8 mouse cellular contexts compared by ENCODE assay signal in genomic region chr16:5049182-5049773, GRCm38 (mm10). TPM values are rescaled to one million over a fixed set of nuclear protein-coding genes. Genes with fewer than 3 reads are reported as not detected.
A peak's percentile ranks its signal among the peaks of the same experiment; 100 is the strongest.
DNase-seq lines count a peak whose midpoint lies in the region; ATAC-seq and TF ChIP-seq lines count a peak whose summit lies in the region.

No protein-coding gene starts in this region.

- H3K36me3 ChIP-seq in kidney, adult 2 months (ENCODE audit: control insufficient read depth, insufficient read depth, low read length) = peaks cover 4% of the 10 kb centered on the region
- peaks cover 22% of the 10 kb centered on the region for H3K36me3 ChIP-seq in lung, embryonic 16.5 days (ENCODE audit: control insufficient read depth, insufficient read depth, low read length)
- H3K36me3 ChIP-seq in stomach, postnatal 0 days (ENCODE audit: control insufficient read depth, insufficient read depth, low read length) = peaks cover 9% of the 10 kb centered on the region

- H3K4me1 ChIP-seq in kidney, adult 2 months (ENCODE audit: control insufficient read depth, insufficient read depth, low read length) = peaks cover 5% of the 10 kb centered on the region; the same call in 1 of the 2 replicates
- peaks cover 19% of the 10 kb centered on the region for H3K4me1 ChIP-seq in lung, embryonic 16.5 days (replicated peaks; ENCODE audit: control insufficient read depth, insufficient read depth, low read length)
- no peaks in the 10 kb centered on the region for H3K4me1 ChIP-seq in stomach, postnatal 0 days (replicated peaks; ENCODE audit: control insufficient read depth, insufficient read depth)

- H3K4me3 ChIP-seq in kidney, adult 2 months (ENCODE audit: insufficient read depth, low read depth, low read length) = peak overlapping the region; percentile 76
- peak overlapping the region; percentile 81 for H3K4me3 ChIP-seq in lung, embryonic 16.5 days (ENCODE audit: low read length)
- peak overlapping the region; percentile 90 for H3K4me3 ChIP-seq in stomach, postnatal 0 days (ENCODE audit: low read depth, low read length)

- TF ChIP-seq POLR2A in kidney, adult 2 months (IDR thresholded peaks at IDR 0.05; ENCODE audit: low read depth, low read length) = no peak

- H3K27me3 ChIP-seq in kidney, adult 2 months (replicated peaks; ENCODE audit: control insufficient read depth, insufficient read depth, low read length) = no peaks in the 10 kb centered on the region
- no peaks in the 10 kb centered on the region for H3K27me3 ChIP-seq in lung, embryonic 16.5 days (ENCODE audit: control insufficient read depth, insufficient read depth, low read depth, low read length)
- no peaks in the 10 kb centered on the region for H3K27me3 ChIP-seq in stomach, postnatal 0 days (ENCODE audit: control insufficient read depth, insufficient read depth, low read length)

- under 1% methylated on average over 38 of the region's 38 CpGs for WGBS in kidney, adult 2 months
- WGBS in lung, embryonic 16.5 days = under 1% methylated on average over 38 of the region's 38 CpGs
- 1% methylated on average over 38 of the region's 38 CpGs for WGBS in stomach, postnatal 0 days

- H3K4me2 ChIP-seq in lung, embryonic 16.5 days (ENCODE audit: low read depth, low read length) = peak overlapping the region; percentile 65
- peak overlapping the region; percentile 78 for H3K4me2 ChIP-seq in stomach, postnatal 0 days (replicated peaks; ENCODE audit: low read depth)

- H3K9me3 ChIP-seq in lung, embryonic 16.5 days (ENCODE audit: control insufficient read depth, low read length) = no peaks in the 10 kb centered on the region
- no peaks in the 10 kb centered on the region for H3K9me3 ChIP-seq in stomach, postnatal 0 days (ENCODE audit: control insufficient read depth, low read length)

- no peak for DNase-seq in kidney, adult 2 months
- no peak for DNase-seq in kidney, postnatal 4 days
- DNase-seq in R1 (ENCODE audit: low read depth, low spot score) = peak; percentile 4
- no peak for DNase-seq in stomach, postnatal 0 days (ENCODE audit: low spot score)
- no peak for DNase-seq in urinary bladder, postnatal 14 days (ENCODE audit: low spot score)
- DNase-seq in urinary bladder, postnatal 10 days (ENCODE audit: low spot score) = no peak

- TF ChIP-seq CTCF in kidney, adult 2 months (conservative IDR thresholded peaks at IDR 0.05; ENCODE audit: insufficient read depth, insufficient read length, low read depth, low read length) = no peak
- no peak for TF ChIP-seq CTCF in stomach, postnatal 0 days (IDR thresholded peaks at IDR 0.05; ENCODE audit: low read depth)

- no peak for TF ChIP-seq EP300 in stomach, postnatal 0 days (optimal IDR thresholded peaks at IDR 0.05)

- peak; percentile 44 for ATAC-seq in granulocyte monocyte progenitor cell, adult 5-6 weeks (replicated peaks; ENCODE audit: poor library complexity, severe bottlenecking)
- peak; percentile 45 for ATAC-seq in lung, embryonic 16.5 days (ENCODE audit: low read depth)
- peak; percentile 58 for ATAC-seq in stomach, postnatal 0 days (ENCODE audit: low FRiP score, low TSS enrichment)

- peak overlapping the region; percentile 82 for H3K27ac ChIP-seq in kidney, adult 2 months (ENCODE audit: insufficient read depth, low read depth, low read length)
- peak overlapping the region; percentile 78 for H3K27ac ChIP-seq in lung, embryonic 16.5 days (ENCODE audit: low read length)
- H3K27ac ChIP-seq in stomach, postnatal 0 days (replicated peaks) = peak overlapping the region; percentile 95

- peak overlapping the region; percentile 95 for H3K9ac ChIP-seq in lung, embryonic 16.5 days (ENCODE audit: low read length)
- H3K9ac ChIP-seq in stomach, postnatal 0 days (ENCODE audit: low read length) = peak overlapping the region; percentile 96

RNA-seq across cellular contexts. Expression of gene Glyr1, which starts 0.4 kb away (rescaled TPM):
- 76.1 and 85.6 TPM in 2 replicates for polyA plus RNA-seq in kidney, adult 2 months (2012; rRNA removed)
- total RNA-seq in granulocyte monocyte progenitor cell, adult 5-6 weeks (2014; fragmentation: Nextera tagmentation) = 96.9 and 97.4 TPM in 2 replicates
- 103 and 105 TPM in 2 replicates for total RNA-seq in granulocyte monocyte progenitor cell, adult 5-6 weeks (2017)
- polyA plus RNA-seq in lung, embryonic 16.5 days (2015; fragmentation: Nextera tagmentation; extraction: Ambion mirVana) = 145 and 150 TPM in 2 replicates
- 64.8 and 65.2 TPM in 2 replicates for polyA plus RNA-seq in stomach, postnatal 0 days (2015; fragmentation: Nextera tagmentation; extraction: Ambion mirVana)

RNA-seq across cellular contexts. Expression of gene Ubn1, which starts 0.6 kb away (rescaled TPM):
- 22.9 and 28.7 TPM in 2 replicates for polyA plus RNA-seq in kidney, adult 2 months (2012; rRNA removed)
- 51.8 and 54.2 TPM in 2 replicates for total RNA-seq in granulocyte monocyte progenitor cell, adult 5-6 weeks (2014; fragmentation: Nextera tagmentation)
- 44.3 and 48.4 TPM in 2 replicates for total RNA-seq in granulocyte monocyte progenitor cell, adult 5-6 weeks (2017)
- polyA plus RNA-seq in lung, embryonic 16.5 days (2015; fragmentation: Nextera tagmentation; extraction: Ambion mirVana) = 15.5 and 17.9 TPM in 2 replicates
- 9.1 and 9.3 TPM in 2 replicates for polyA plus RNA-seq in stomach, postnatal 0 days (2015; fragmentation: Nextera tagmentation; extraction: Ambion mirVana)

RNA-seq across cellular contexts. Expression of gene Rogdi, which starts 35.9 kb away (rescaled TPM):
- polyA plus RNA-seq in kidney, adult 2 months (2012; rRNA removed) = 251 and 286 TPM in 2 replicates
- 61.2 and 81.6 TPM in 2 replicates for total RNA-seq in granulocyte monocyte progenitor cell, adult 5-6 weeks (2014; fragmentation: Nextera tagmentation)
- total RNA-seq in granulocyte monocyte progenitor cell, adult 5-6 weeks (2017) = 17.9 and 20.2 TPM in 2 replicates
- 58.8 and 62.4 TPM in 2 replicates for polyA plus RNA-seq in lung, embryonic 16.5 days (2015; fragmentation: Nextera tagmentation; extraction: Ambion mirVana)
- 36.6 and 44.7 TPM in 2 replicates for polyA plus RNA-seq in stomach, postnatal 0 days (2015; fragmentation: Nextera tagmentation; extraction: Ambion mirVana)

RNA-seq across cellular contexts. Expression of gene Smim22, which starts 42.2 kb away (rescaled TPM):
- 156 and 232 TPM in 2 replicates for polyA plus RNA-seq in kidney, adult 2 months (2012; rRNA removed)
- not detected in 2 replicates for total RNA-seq in granulocyte monocyte progenitor cell, adult 5-6 weeks (2014; fragmentation: Nextera tagmentation)
- not detected in 2 replicates for total RNA-seq in granulocyte monocyte progenitor cell, adult 5-6 weeks (2017)
- polyA plus RNA-seq in lung, embryonic 16.5 days (2015; fragmentation: Nextera tagmentation; extraction: Ambion mirVana) = 45.1 and 46.8 TPM in 2 replicates
- polyA plus RNA-seq in stomach, postnatal 0 days (2015; fragmentation: Nextera tagmentation; extraction: Ambion mirVana) = 112 and 114 TPM in 2 replicates

RNA-seq across cellular contexts. Expression of gene Sept12, which starts 51.6 kb away (rescaled TPM):
- polyA plus RNA-seq in kidney, adult 2 months (2012; rRNA removed) = 0.33 TPM in 1 of 2 replicates, not detected in the other
- total RNA-seq in granulocyte monocyte progenitor cell, adult 5-6 weeks (2014; fragmentation: Nextera tagmentation) = not detected in 2 replicates
- not detected in 2 replicates for total RNA-seq in granulocyte monocyte progenitor cell, adult 5-6 weeks (2017)
- 0.21 TPM in 1 of 2 replicates, not detected in the other for polyA plus RNA-seq in lung, embryonic 16.5 days (2015; fragmentation: Nextera tagmentation; extraction: Ambion mirVana)
- not detected in 2 replicates for polyA plus RNA-seq in stomach, postnatal 0 days (2015; fragmentation: Nextera tagmentation; extraction: Ambion mirVana)
